Mouse (Mus musculus) lung, postnatal 10 days (tissue): Measurements from ENCODE around the gene Chat.
A peak's percentile ranks its signal among the peaks of the same experiment; 100 is the strongest.

ENCODE experiments used
- DNase-seq: peaks from one replicate; pipeline ENCODE4 v3.0.0; 2021

Chat gene

DNA sequence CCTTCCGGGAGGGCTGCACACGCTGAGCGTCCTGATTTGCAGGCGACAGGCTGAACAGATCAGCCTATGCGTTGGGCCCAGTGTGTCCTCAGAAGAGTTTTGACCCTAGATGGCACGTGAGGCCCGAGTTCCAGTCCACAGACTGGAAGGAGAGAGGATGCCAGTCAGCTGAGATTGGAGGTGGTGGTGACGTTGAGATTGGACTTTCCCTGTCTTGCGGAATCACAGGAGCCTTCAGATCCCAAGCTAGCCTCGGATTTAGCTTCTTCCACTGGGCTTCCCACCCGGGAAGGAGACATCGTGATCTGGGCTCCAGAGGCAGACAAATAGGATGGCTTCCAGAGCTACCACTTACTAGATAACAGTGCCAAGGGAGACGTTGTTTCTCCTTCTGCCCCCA, at the start of gene Chat:
Chat (minus strand) TSS at position 101 of the 400 bp plus-strand sequence.
- no peak for DNase-seq

- peak; percentile 96 for DNase-seq
These were observed 47.7 kb upstream of the Chat start, which contains the start of gene Ercc6 for GRCm38 (mm10) chr14:32513336-32514032. Gene Ercc6, plus strand, starts transcription at chr14:32513521.

- DNase-seq, result no peak
These were observed 47.1 kb upstream of the Chat start for GRCm38 (mm10) chr14:32512912-32513311.

DNA sequence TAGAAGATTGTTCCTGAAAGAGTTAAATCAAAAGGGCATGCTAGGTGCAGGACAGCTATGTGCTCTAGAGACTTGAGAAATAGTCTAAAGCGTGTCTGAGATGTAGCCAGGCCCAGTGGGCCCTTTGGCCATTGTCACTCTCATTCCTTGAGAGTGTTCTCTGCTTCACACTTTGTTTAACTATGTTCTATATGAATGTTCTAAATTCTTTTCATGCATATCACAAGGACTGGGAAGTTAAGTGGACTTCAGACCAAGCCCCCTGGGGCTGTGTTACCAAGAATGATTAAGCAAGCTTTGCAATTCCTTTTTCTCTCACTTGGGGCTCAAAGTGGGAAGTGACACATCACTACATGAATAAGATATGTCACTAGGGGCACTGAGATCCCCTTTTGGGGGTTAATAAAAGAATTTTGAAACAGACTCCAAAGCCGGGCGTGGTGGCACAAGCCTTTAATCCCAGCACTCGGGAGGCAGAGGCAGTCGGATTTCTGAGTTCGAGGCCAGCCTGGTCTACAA, 43.7 kb upstream of the Chat start:
- DNase-seq, result no peak

GRCm38 (mm10) chr14:32508105-32508835, 42.5 kb upstream of the Chat start:
- DNase-seq, result no peak

- no peak for DNase-seq
These were observed 41.4 kb upstream of the Chat start for GRCm38 (mm10) chr14:32507216-32507615.

GRCm38 (mm10) chr14:32506329-32506728, 40.5 kb upstream of the Chat start:
- DNase-seq, result no peak

GRCm38 (mm10) chr14:32503897-32504296, 38.1 kb upstream of the Chat start:
- DNase-seq, result no peak

GRCm38 (mm10) chr14:32502764-32503688, 37.2 kb upstream of the Chat start:
- DNase-seq, result no peak

DNA sequence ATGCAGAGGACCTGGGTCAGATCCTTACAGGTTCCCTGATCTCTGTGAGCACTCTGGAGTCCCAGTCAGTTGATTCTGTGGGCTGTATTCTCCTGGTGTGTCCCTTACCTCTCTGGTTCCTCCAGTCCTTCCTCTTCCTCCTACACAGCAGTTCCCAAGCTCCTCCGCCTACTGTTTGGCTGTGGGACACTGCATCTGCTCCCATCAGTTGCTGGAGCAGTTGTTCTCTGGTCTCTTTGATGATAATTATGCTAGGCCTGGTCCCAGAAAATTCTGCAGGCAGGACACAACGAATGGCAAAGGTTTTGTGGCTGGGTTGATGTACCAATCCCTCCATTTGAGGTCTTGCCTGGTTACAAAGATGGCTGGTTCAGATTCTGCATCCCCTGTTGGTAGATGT, 35.5 kb upstream of the Chat start:
- DNase-seq, result no peak

- DNase-seq, result no peak
These were observed 30.5 kb upstream of the Chat start for GRCm38 (mm10) chr14:32496115-32496850.

GRCm38 (mm10) chr14:32492521-32492920, 26.7 kb upstream of the Chat start:
- peak; percentile 13 for DNase-seq

DNA sequence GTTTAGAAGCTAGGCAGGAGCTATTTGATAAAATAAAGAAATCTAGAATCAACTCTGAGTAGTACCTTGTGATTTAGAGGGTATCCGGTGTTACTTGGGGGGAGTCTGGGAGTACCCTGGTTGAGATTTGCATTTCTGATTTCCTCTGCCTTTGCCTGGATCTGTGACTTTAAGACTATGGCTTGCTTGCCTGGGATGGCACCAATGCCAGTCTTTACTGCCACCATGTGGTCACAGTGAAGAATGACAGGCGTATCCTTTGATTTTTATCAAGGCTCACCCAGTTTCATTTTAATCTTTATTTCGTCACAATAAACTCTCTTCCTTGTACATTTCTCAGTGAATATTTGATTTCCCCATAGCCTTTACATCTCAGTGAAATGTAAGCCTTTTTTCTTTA, 16.3 kb upstream of the Chat start:
- DNase-seq, result peak; percentile 28

GRCm38 (mm10) chr14:32477581-32477980, 11.8 kb upstream of the Chat start:
- DNase-seq, result no peak

DNA sequence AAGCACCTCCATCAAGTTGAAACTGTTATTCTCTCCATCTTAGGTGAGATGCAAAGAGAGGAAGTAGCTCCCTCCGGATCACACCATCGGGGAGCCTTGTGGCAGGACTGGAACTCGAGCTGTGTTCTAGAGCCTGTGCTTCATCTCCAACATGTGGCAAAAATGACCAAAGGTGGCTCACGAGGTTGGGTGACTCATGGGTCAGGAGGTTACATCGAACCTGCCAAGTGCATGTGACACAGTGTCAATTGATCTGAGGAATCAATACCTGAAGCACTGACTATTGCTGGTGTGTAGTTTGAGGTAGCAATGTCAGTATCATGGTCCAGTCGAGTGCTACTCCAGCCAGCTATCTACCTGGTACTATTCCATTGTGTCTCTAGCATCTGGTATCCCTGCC, 10.8 kb upstream of the Chat start:
- DNase-seq, result no peak

DNA sequence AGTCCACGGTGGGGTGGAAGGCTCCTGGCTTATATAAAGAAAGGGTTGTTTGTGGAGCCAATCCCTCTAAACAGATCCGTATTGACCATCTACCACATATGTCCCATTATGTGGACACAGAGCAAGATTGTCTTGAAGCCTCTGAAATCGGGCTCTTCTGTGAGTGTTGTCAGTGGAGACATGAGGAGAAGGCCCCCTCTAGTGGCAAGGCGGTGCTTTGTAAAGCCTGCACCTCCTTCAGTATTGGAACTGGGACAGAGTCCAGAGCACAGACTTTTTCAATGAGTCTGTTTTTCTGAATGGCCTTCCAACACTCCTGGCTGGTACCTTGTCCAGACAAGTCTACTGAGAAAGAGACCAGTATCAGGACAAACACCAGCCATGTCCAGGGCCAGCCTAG, 7.2 kb upstream of the Chat start:
- peak; percentile 61 for DNase-seq

GRCm38 (mm10) chr14:32467606-32468005, 1.8 kb upstream of the Chat start:
- peak; percentile 68 for DNase-seq

- no peak for DNase-seq
These were observed 301 bp downstream of the Chat start for GRCm38 (mm10) chr14:32465506-32465870.

DNA sequence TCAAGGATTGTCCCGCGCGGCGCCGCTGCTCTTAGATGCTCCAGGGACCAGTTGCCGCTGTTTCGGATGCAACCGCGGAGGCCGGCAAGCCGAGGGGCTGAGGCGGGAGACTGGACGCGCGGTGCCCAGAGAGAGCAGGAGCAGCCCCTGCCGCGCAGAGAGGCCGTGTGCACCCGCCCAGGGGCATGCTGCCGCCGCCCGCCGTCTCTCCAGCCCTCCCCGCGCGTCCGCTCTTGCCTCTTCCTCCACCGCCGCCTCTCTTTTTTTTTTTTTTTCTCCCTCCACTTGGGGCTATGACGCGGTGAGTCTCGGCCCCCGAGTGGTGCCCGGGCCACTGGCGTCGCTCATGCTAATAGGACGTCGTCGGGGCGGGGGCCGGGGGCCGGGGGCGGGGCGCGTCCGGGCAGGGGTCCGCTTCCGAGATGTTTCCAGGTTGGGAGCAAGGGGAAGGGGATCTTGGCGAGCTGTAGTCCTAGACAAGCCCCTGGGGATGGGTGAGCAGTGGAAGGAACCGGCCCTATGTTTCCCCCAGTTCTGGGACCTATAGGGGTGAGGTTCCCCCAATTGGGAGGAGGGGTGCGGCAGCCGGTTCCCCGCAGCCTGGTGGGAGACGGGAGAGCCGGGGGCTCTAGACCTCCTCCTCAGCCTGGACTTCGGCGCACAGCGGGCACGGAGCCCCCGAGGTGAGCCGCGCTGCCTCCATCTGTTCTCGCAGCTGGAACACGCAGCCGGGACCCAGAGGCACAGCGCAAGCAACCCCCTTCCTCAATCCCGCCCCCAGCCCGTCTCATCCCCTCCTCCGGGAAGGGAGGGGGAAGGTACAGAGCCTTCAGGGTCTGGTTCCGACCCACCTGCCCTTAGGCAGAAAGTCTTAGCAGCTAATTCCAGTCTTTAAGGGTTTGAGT, 936 bp downstream of the Chat start, which contains the start of gene Slc18a3:
Slc18a3 (minus strand) TSS at position 250 of the 905 bp plus-strand sequence.
- DNase-seq, result no peak

DNA sequence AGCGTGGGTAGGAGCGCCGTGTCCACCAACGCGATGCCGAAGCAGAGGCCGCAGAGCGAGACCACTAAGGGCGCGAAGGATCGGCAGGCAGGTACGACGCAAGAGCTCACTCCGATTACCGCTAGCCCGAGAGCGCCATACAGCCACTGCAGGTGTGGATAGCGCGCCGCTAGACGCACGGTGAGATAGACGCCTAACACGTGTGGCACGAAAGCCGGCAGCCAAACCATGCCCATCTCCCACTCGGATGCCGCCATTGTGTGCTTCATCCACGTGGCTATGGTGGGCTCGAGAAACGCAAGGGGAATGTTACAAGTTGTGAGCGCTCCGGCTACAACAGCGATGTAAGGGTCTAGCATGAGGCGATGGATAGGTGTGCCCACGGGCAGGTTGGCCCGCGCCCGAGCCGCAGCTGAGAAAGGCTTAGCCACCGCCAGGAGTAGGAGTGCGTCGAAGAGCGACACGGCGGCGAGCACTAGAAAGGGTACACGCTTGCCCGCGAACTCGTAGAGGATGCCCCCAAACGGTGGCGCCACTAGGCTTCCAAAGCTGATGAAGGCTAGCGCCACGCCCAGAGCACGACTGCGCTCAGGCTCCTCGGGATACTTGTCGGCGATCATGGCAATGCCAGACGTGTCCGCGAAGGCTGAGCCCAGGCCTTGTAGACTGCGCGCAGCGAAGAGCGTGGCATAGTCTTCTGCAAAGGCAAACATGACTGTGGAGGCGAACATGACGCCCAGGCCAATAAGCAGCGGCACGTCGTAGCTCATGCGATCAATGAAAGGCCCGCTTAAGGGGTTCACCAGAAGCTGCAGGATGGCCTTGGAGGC, 2.4 kb downstream of the Chat start:
- no peak for DNase-seq
